Mouse (Mus musculus) embryo, embryonic 11 days (tissue): ENCODE measurements around the gene Rnf215.
"Not testable (repeated sequence)": the region's sequence is repeated elsewhere in the genome, so short reads cannot be mapped to it uniquely, and the experiment has no call there.

Source experiments
- DNase-seq: peaks from one replicate; pipeline ENCODE4 v3.0.0-alpha.2; 2015

The Rnf215 gene

GRCm38 (mm10) chr11:4148536-4149156, 13.6 kb downstream of the Rnf215 start:
- no peak for DNase-seq

GRCm38 (mm10) chr11:4149886-4150285, 14.9 kb downstream of the Rnf215 start:
- no peak for DNase-seq

GRCm38 (mm10) chr11:4153694-4154093, 18.7 kb downstream of the Rnf215 start:
- no peak for DNase-seq

GRCm38 (mm10) chr11:4155641-4156040, 20.6 kb downstream of the Rnf215 start:
- no peak for DNase-seq

- no peak for DNase-seq
These were observed 23.7 kb downstream of the Rnf215 start for GRCm38 (mm10) chr11:4158676-4159075.

GRCm38 (mm10) chr11:4159808-4160708, 25.1 kb downstream of the Rnf215 start, which contains the start of the genes Ccdc157 and Sf3a1:
TSS of gene Ccdc157 (minus strand) at chr11:4160293.
TSS of gene Sf3a1 (plus strand) at chr11:4160350.
- DNase-seq = peak; percentile 98

- DNase-seq = no peak
These were observed 25.9 kb downstream of the Rnf215 start for GRCm38 (mm10) chr11:4160758-4161480.

GRCm38 (mm10) chr11:4164701-4165100, 29.7 kb downstream of the Rnf215 start:
- no peak for DNase-seq

- no peak for DNase-seq
These were observed 31.6 kb downstream of the Rnf215 start for GRCm38 (mm10) chr11:4166467-4167090.

- no peak for DNase-seq
These were observed 39.6 kb downstream of the Rnf215 start for GRCm38 (mm10) chr11:4174586-4174985.

GRCm38 (mm10) chr11:4177716-4178115, 42.7 kb downstream of the Rnf215 start:
- no peak for DNase-seq

- no peak for DNase-seq
These were observed 47.1 kb downstream of the Rnf215 start for GRCm38 (mm10) chr11:4182061-4182460.

GRCm38 (mm10) chr11:4183511-4183910, 48.5 kb downstream of the Rnf215 start:
- DNase-seq = no peak

- no peak for DNase-seq
These were observed 49.4 kb downstream of the Rnf215 start for GRCm38 (mm10) chr11:4184251-4184952.

- DNase-seq = not testable (repeated sequence)
These were observed 50.5 kb downstream of the Rnf215 start for GRCm38 (mm10) chr11:4185480-4185879.

- DNase-seq = peak; percentile 99
These were observed 51.7 kb downstream of the Rnf215 start, which contains the start of gene Tbc1d10a for GRCm38 (mm10) chr11:4186486-4187317. TSS of gene Tbc1d10a (plus strand) at chr11:4186789.

- DNase-seq = no peak
These were observed 52.3 kb downstream of the Rnf215 start for GRCm38 (mm10) chr11:4187318-4187700.

- DNase-seq = no peak
These were observed 54.2 kb downstream of the Rnf215 start for GRCm38 (mm10) chr11:4189182-4189581.

GRCm38 (mm10) chr11:4190677-4191076, 55.7 kb downstream of the Rnf215 start:
- no peak for DNase-seq
